Mouse (Mus musculus): Measurements from ENCODE around the gene Rpl21. TPM values are rescaled to one million over a fixed set of nuclear protein-coding genes. Genes with fewer than 3 reads are reported as not detected.

Rpl21 gene
- total and polyA plus RNA-seq, 3 experiments, result 388 to 2,344 (median 1,729) TPM

- Histone ChIP-seq H3K27me3 (ENCODE audit: insufficient read depth, low read length) (no peaks in the 10 kb centered on the region), H3K9me3 (replicated peaks) (no peaks in the 10 kb centered on the region), H3K4me1 (ENCODE audit: insufficient read depth, low read depth, low read length) (peaks cover 49% of the 10 kb centered on the region), H3K4me3 (ENCODE audit: low read depth, low read length) (no peak overlapping the region), H3K36me3 (replicated peaks) (peaks cover 66% of the 10 kb centered on the region)
- ATAC-seq (ENCODE audit: extremely low read depth, insufficient number of reproducible peaks, low FRiP score, poor library complexity, severe bottlenecking), result no peak
- DNase-seq (ENCODE audit: low spot score), result no peak
- TF ChIP-seq POLR2AphosphoS5 (IDR thresholded peaks at IDR 0.05; ENCODE audit: insufficient replicate concordance, low read depth, low read length), result no peak
- TF ChIP-seq GATA2 (IDR thresholded peaks at IDR 0.05; ENCODE audit: borderline replicate concordance, low read depth, low read length), result no peak
- TF ChIP-seq GATA1 (IDR thresholded peaks at IDR 0.05; ENCODE audit: borderline replicate concordance, low read length), result no peak
Measured at GRCm38 (mm10) chr5:146837967-146838720, 5.5 kb downstream of the Rpl21 start.

- DNase-seq (ENCODE audit: low spot score), result no peak
- H3K36me3 ChIP-seq (replicated peaks), result peaks cover 63% of the 10 kb centered on the region
- H3K27me3 ChIP-seq (ENCODE audit: insufficient read depth, low read length), result no peaks in the 10 kb centered on the region
- TF ChIP-seq TAL1 (conservative IDR thresholded peaks at IDR 0.05; ENCODE audit: low read depth, low read length) (no peak), CTCF (IDR thresholded peaks at IDR 0.05; ENCODE audit: low read depth, low read length) (no peak), POLR2AphosphoS5 (IDR thresholded peaks at IDR 0.05; ENCODE audit: insufficient replicate concordance, low read depth, low read length) (peak; percentile 23; the same call in 1 of the 2 replicates), GATA2 (IDR thresholded peaks at IDR 0.05; ENCODE audit: borderline replicate concordance, low read depth, low read length) (no peak)
- H3K4me1 ChIP-seq (ENCODE audit: insufficient read depth, low read depth, low read length), result peaks cover 50% of the 10 kb centered on the region
- no peak for ATAC-seq (ENCODE audit: extremely low read depth, insufficient number of reproducible peaks, low FRiP score, poor library complexity, severe bottlenecking)
- H3K9me3 ChIP-seq (replicated peaks), result no peaks in the 10 kb centered on the region
- H3K4me3 ChIP-seq (ENCODE audit: low read depth, low read length), result no peak overlapping the region
Measured at GRCm38 (mm10) chr5:146838836-146839648, 6.4 kb downstream of the Rpl21 start.

GRCm38 (mm10) chr5:146839760-146840159 is 7.1 kb downstream of the Rpl21 start:
- TF ChIP-seq GATA2 (IDR thresholded peaks at IDR 0.05; ENCODE audit: borderline replicate concordance, low read depth, low read length) (no peak), POLR2AphosphoS5 (IDR thresholded peaks at IDR 0.05; ENCODE audit: insufficient replicate concordance, low read depth, low read length) (no peak), CTCF (IDR thresholded peaks at IDR 0.05; ENCODE audit: low read depth, low read length) (no peak), TAL1 (conservative IDR thresholded peaks at IDR 0.05; ENCODE audit: low read depth, low read length) (no peak), GATA1 (IDR thresholded peaks at IDR 0.05; ENCODE audit: borderline replicate concordance, low read length) (no peak)
- Histone ChIP-seq H3K36me3 (replicated peaks) (peaks cover 56% of the 10 kb centered on the region), H3K27me3 (ENCODE audit: insufficient read depth, low read length) (no peaks in the 10 kb centered on the region)

GRCm38 (mm10) chr5:146840422-146840821 is 7.7 kb downstream of the Rpl21 start:
- Histone ChIP-seq H3K9me3 (replicated peaks) (no peaks in the 10 kb centered on the region), H3K4me1 (ENCODE audit: insufficient read depth, low read depth, low read length) (peaks cover 54% of the 10 kb centered on the region), H3K36me3 (replicated peaks) (peaks cover 49% of the 10 kb centered on the region), H3K27me3 (ENCODE audit: insufficient read depth, low read length) (peaks cover 3% of the 10 kb centered on the region; the same call in 1 of the 2 replicates), H3K4me3 (ENCODE audit: low read depth, low read length) (no peak overlapping the region)
- TF ChIP-seq GATA2 (IDR thresholded peaks at IDR 0.05; ENCODE audit: borderline replicate concordance, low read depth, low read length) (no peak), POLR2AphosphoS5 (IDR thresholded peaks at IDR 0.05; ENCODE audit: insufficient replicate concordance, low read depth, low read length) (no peak), CTCF (IDR thresholded peaks at IDR 0.05; ENCODE audit: low read depth, low read length) (no peak), GATA1 (IDR thresholded peaks at IDR 0.05; ENCODE audit: borderline replicate concordance, low read length) (no peak), TAL1 (conservative IDR thresholded peaks at IDR 0.05; ENCODE audit: low read depth, low read length) (no peak)
- ATAC-seq (ENCODE audit: extremely low read depth, insufficient number of reproducible peaks, low FRiP score, poor library complexity, severe bottlenecking), result no peak
- no peak for DNase-seq (ENCODE audit: low spot score)

More at GRCm38 (mm10) chr5:146839760-146840159, 7.1 kb downstream of the Rpl21 start:
- Histone ChIP-seq H3K9me3 (replicated peaks) (no peaks in the 10 kb centered on the region), H3K4me3 (ENCODE audit: low read depth, low read length) (no peak overlapping the region), H3K4me1 (ENCODE audit: insufficient read depth, low read depth, low read length) (peaks cover 54% of the 10 kb centered on the region)
- ATAC-seq (ENCODE audit: extremely low read depth, insufficient number of reproducible peaks, low FRiP score, poor library complexity, severe bottlenecking) (no peak), DNase-seq (ENCODE audit: low spot score) (no peak)

GRCm38 (mm10) chr5:146841301-146841700 is 8.6 kb downstream of the Rpl21 start:
- no peaks in the 10 kb centered on the region for H3K9me3 ChIP-seq (replicated peaks)
- TF ChIP-seq GATA1 (IDR thresholded peaks at IDR 0.05; ENCODE audit: borderline replicate concordance, low read length), result no peak
- TF ChIP-seq GATA2 (IDR thresholded peaks at IDR 0.05; ENCODE audit: borderline replicate concordance, low read depth, low read length), result no peak
- TF ChIP-seq CTCF (IDR thresholded peaks at IDR 0.05; ENCODE audit: low read depth, low read length), result no peak
- TF ChIP-seq TAL1 (conservative IDR thresholded peaks at IDR 0.05; ENCODE audit: low read depth, low read length), result no peak
- no peak for TF ChIP-seq POLR2AphosphoS5 (IDR thresholded peaks at IDR 0.05; ENCODE audit: insufficient replicate concordance, low read depth, low read length)
- no peak for DNase-seq (ENCODE audit: low spot score)
- no peak for ATAC-seq (ENCODE audit: extremely low read depth, insufficient number of reproducible peaks, low FRiP score, poor library complexity, severe bottlenecking)
- no peak overlapping the region for H3K4me3 ChIP-seq (ENCODE audit: low read depth, low read length)
- peaks cover 54% of the 10 kb centered on the region for H3K4me1 ChIP-seq (ENCODE audit: insufficient read depth, low read depth, low read length)
- H3K27me3 ChIP-seq (ENCODE audit: insufficient read depth, low read length), result peaks cover 3% of the 10 kb centered on the region; the same call in 1 of the 2 replicates
- peaks cover 43% of the 10 kb centered on the region for H3K36me3 ChIP-seq (replicated peaks)

- H3K36me3 ChIP-seq (replicated peaks), result peaks cover 41% of the 10 kb centered on the region
- no peaks in the 10 kb centered on the region for H3K9me3 ChIP-seq (replicated peaks)
- TF ChIP-seq CTCF (IDR thresholded peaks at IDR 0.05; ENCODE audit: low read depth, low read length) (no peak), GATA1 (IDR thresholded peaks at IDR 0.05; ENCODE audit: borderline replicate concordance, low read length) (no peak), GATA2 (IDR thresholded peaks at IDR 0.05; ENCODE audit: borderline replicate concordance, low read depth, low read length) (no peak), POLR2AphosphoS5 (IDR thresholded peaks at IDR 0.05; ENCODE audit: insufficient replicate concordance, low read depth, low read length) (no peak), TAL1 (conservative IDR thresholded peaks at IDR 0.05; ENCODE audit: low read depth, low read length) (no peak)
- no peak overlapping the region for H3K4me3 ChIP-seq (ENCODE audit: low read depth, low read length)
- ATAC-seq (ENCODE audit: extremely low read depth, insufficient number of reproducible peaks, low FRiP score, poor library complexity, severe bottlenecking) (no peak), DNase-seq (ENCODE audit: low spot score) (no peak)
- peaks cover 3% of the 10 kb centered on the region; the same call in 1 of the 2 replicates for H3K27me3 ChIP-seq (ENCODE audit: insufficient read depth, low read length)
- H3K4me1 ChIP-seq (ENCODE audit: insufficient read depth, low read depth, low read length), result peaks cover 53% of the 10 kb centered on the region
Measured at GRCm38 (mm10) chr5:146841996-146842395, 9.3 kb downstream of the Rpl21 start.

All from G1E (cell line).